Mouse (Mus musculus) MEL (cell line): ENCODE results near the gene Eif4e3.

Experiments
- CHD1 ChIP-seq: IDR thresholded peaks from 2 replicates; pipeline ENCODE4 v1.6.1; 2012; ENCODE audit warnings: low read depth, mild to moderate bottlenecking, inconsistent platforms, low read length, improper control_type of control experiment
- CTCF ChIP-seq, 3 experiments: IDR thresholded peaks in 2 of 3; conservative IDR thresholded peaks in 1 of 3; 2 replicates each; pipeline ENCODE4 v1.5.1; 2011 to 2012; ENCODE audit warnings: low read length in 3 of 3, low read depth in 2 of 3, mild to moderate bottlenecking in 2 of 3, improper control_type of control experiment in 1 of 3, inconsistent platforms in 1 of 3, mixed read lengths in 1 of 3, moderate library complexity in 1 of 3; ENCODE audit not compliant: control insufficient read depth in 1 of 3, insufficient read depth in 1 of 3, poor library complexity in 1 of 3, severe bottlenecking in 1 of 3
- ELF1 ChIP-seq: IDR thresholded peaks from 2 replicates; pipeline ENCODE4 v1.6.1; 2014; ENCODE audit warnings: low read depth, mild to moderate bottlenecking, inconsistent platforms, low read length, improper control_type of control experiment, moderate library complexity
- JUND ChIP-seq: IDR thresholded peaks from 2 replicates; pipeline ENCODE4 v1.6.1; 2011; ENCODE audit warnings: low read depth, mild to moderate bottlenecking, improper control_type of control experiment, low read length
- MAX ChIP-seq: IDR thresholded peaks from 2 replicates; pipeline ENCODE4 v1.6.1; 2011; ENCODE audit warnings: low read length, improper control_type of control experiment
- NELFE ChIP-seq: IDR thresholded peaks from 2 replicates; pipeline ENCODE4 v1.6.1; 2011; ENCODE audit warnings: low read depth, low read length, improper control_type of control experiment
- POLR2A ChIP-seq, 2 experiments: IDR thresholded peaks; 2 replicates each; pipeline ENCODE4 v1.6.1; 2011 to 2012; ENCODE audit warnings: low read length in 2 of 2, mild to moderate bottlenecking in 2 of 2, control low read depth in 1 of 2, improper control_type of control experiment in 1 of 2, low read depth in 1 of 2, moderate library complexity in 1 of 2; ENCODE audit not compliant: control insufficient read depth in 1 of 2, insufficient read depth in 1 of 2, poor library complexity in 1 of 2
- SMC3 ChIP-seq: IDR thresholded peaks from 2 replicates; pipeline ENCODE4 v1.6.1; 2011; ENCODE audit warnings: low read depth, low read length, improper control_type of control experiment
- UBTF ChIP-seq: IDR thresholded peaks from 2 replicates; pipeline ENCODE4 v1.6.1; 2012; ENCODE audit warnings: low read depth, mild to moderate bottlenecking, inconsistent platforms, low read length, improper control_type of control experiment, moderate library complexity, borderline replicate concordance; ENCODE audit not compliant: insufficient read depth
- USF1 ChIP-seq: IDR thresholded peaks from 2 replicates; pipeline ENCODE4 v1.6.1; 2014; ENCODE audit warnings: low read depth, mild to moderate bottlenecking, inconsistent platforms, low read length, improper control_type of control experiment, moderate library complexity
- USF2 ChIP-seq, 2 experiments: IDR thresholded peaks; 2 replicates each; pipeline ENCODE4 v1.6.1; 2011 to 2012; ENCODE audit warnings: improper control_type of control experiment in 2 of 2, low read length in 2 of 2, borderline replicate concordance in 1 of 2, inconsistent platforms in 1 of 2, low read depth in 1 of 2, mild to moderate bottlenecking in 1 of 2; ENCODE audit not compliant: insufficient read depth in 1 of 2

GRCm38 (mm10) chr6:99625306-99625705 lies 41.3 kb downstream of the Eif4e3 start:
- TF ChIP-seq SMC3 (no peak), POLR2A (IDR thresholded peaks at IDR 0.05; ENCODE audit: control insufficient read depth in 1 of 2, insufficient read depth in 1 of 2, low read depth in 1 of 2, low read length in 2 of 2, poor library complexity in 1 of 2) (no peak), JUND (no peak), CTCF (IDR thresholded peaks at IDR 0.05 in 2 of 3, conservative IDR thresholded peaks at IDR 0.05 in 1 of 3; ENCODE audit: control insufficient read depth in 1 of 3, insufficient read depth in 1 of 3, low read depth in 2 of 3, low read length in 3 of 3, poor library complexity in 1 of 3, severe bottlenecking in 1 of 3) (no peak), ELF1 (no peak), NELFE (no peak), USF1 (no peak), MAX (no peak), UBTF (no peak), CHD1 (no peak), USF2 (IDR thresholded peaks at IDR 0.05; ENCODE audit: borderline replicate concordance in 1 of 2, insufficient read depth in 1 of 2, low read depth in 1 of 2, low read length in 2 of 2) (no peak)
